ENCODE assay signal across 8 mouse cellular contexts in genomic region chr6:97006513-97007094, GRCm38 (mm10). TPM values are rescaled to one million over a fixed set of nuclear protein-coding genes. Genes with fewer than 3 reads are reported as not detected.
DNase-seq lines count a peak whose midpoint lies in the region; ATAC-seq and TF ChIP-seq lines count a peak whose summit lies in the region.
"Had no signal": no experiment of that assay in that cellular context is flagged by ENCODE, and none has a peak within 500 bp of the region (broad histone marks: within the 10 kb centered on the region; RNA-seq: fewer than 3 reads in every experiment).

No protein-coding gene starts in this region.

- H3K4me2 ChIP-seq in neural tube, embryonic 15.5 days: no peak overlapping the region
- no peak overlapping the region for H3K4me2 ChIP-seq in hindbrain, postnatal 0 days (ENCODE audit: low read depth, low read length)
- H3K4me2 ChIP-seq: heart, embryonic 15.5 days had no signal

- peaks cover 3% of the 10 kb centered on the region for H3K4me1 ChIP-seq in neural tube, embryonic 15.5 days
- H3K4me1 ChIP-seq in cortical plate, adult 2 months (ENCODE audit: control insufficient read depth, insufficient read depth, low read length): no peaks in the 10 kb centered on the region
- no peaks in the 10 kb centered on the region for H3K4me1 ChIP-seq in hindbrain, postnatal 0 days (ENCODE audit: insufficient read depth, low read length)
- no peaks in the 10 kb centered on the region for H3K4me1 ChIP-seq in limb, embryonic 10.5 days
- H3K4me1 ChIP-seq: heart, embryonic 15.5 days had no signal

- no peak for TF ChIP-seq POLR2A in cortical plate, adult 2 months (IDR thresholded peaks at IDR 0.05; ENCODE audit: extremely low read depth, insufficient read depth, low read length)

- 0 out of 2 replicates have a peak, but pooled peaks cover 3% of the 10 kb centered on the region for H3K27me3 ChIP-seq in neural tube, embryonic 15.5 days (replicated peaks)
- H3K27me3 ChIP-seq in hindbrain, postnatal 0 days (ENCODE audit: insufficient read depth, low read length): no peaks in the 10 kb centered on the region
- H3K27me3 ChIP-seq in limb, embryonic 10.5 days (ENCODE audit: low read depth, poor library complexity, severe bottlenecking): peaks cover 9% of the 10 kb centered on the region; the same call in 1 of the 2 replicates

- no peak for ATAC-seq in neural tube, embryonic 15.5 days (ENCODE audit: low FRiP score)
- no peak for ATAC-seq in hindbrain, postnatal 0 days

- DNase-seq in neural tube, embryonic 10.5 days (ENCODE audit: extremely low spot score, low spot score): peak; percentile 57
- peak; percentile 31 to 48 for DNase-seq in adrenal gland, adult 18-20 months (ENCODE audit: low spot score in 2 of 2)
- DNase-seq in hindbrain, postnatal 0 days (ENCODE audit: low spot score): peak; percentile 86
- peak; percentile 65 for DNase-seq in limb, embryonic 10.5 days (ENCODE audit: low spot score)
- peak; percentile 54 for DNase-seq in right cerebral cortex, adult 18-20 months

- no peaks in the 10 kb centered on the region for H3K36me3 ChIP-seq in neural tube, embryonic 15.5 days
- H3K36me3 ChIP-seq in hindbrain, postnatal 0 days (ENCODE audit: insufficient read depth, low read length): no peaks in the 10 kb centered on the region
- no peaks in the 10 kb centered on the region for H3K36me3 ChIP-seq in limb, embryonic 10.5 days
- H3K36me3 ChIP-seq: heart, embryonic 15.5 days had no signal

- H3K4me3 ChIP-seq in neural tube, embryonic 15.5 days (replicated peaks): no peak overlapping the region
- no peak overlapping the region for H3K4me3 ChIP-seq in cortical plate, adult 2 months (ENCODE audit: insufficient read depth, low read length)
- H3K4me3 ChIP-seq in hindbrain, postnatal 0 days (ENCODE audit: low read length): no peak overlapping the region
- H3K4me3 ChIP-seq in limb, embryonic 10.5 days: no peak overlapping the region
- H3K4me3 ChIP-seq: heart, embryonic 15.5 days had no signal

- no peaks in the 10 kb centered on the region for H3K9me3 ChIP-seq in neural tube, embryonic 15.5 days (replicated peaks)
- H3K9me3 ChIP-seq in hindbrain, postnatal 0 days (ENCODE audit: low read length): no peaks in the 10 kb centered on the region
- no peaks in the 10 kb centered on the region for H3K9me3 ChIP-seq in limb, embryonic 10.5 days (replicated peaks)
- H3K9me3 ChIP-seq: heart, embryonic 15.5 days had no signal

- no peak overlapping the region for H3K9ac ChIP-seq in neural tube, embryonic 15.5 days (replicated peaks)
- H3K9ac ChIP-seq in hindbrain, postnatal 0 days (replicated peaks; ENCODE audit: low read length): no peak overlapping the region
- H3K9ac ChIP-seq: heart, embryonic 15.5 days had no signal

- WGBS in neural tube, embryonic 15.5 days: 53% methylated on average over 8 of the region's 8 CpGs
- 44% methylated on average over 8 of the region's 8 CpGs for WGBS in hindbrain, postnatal 0 days
- WGBS in limb, embryonic 10.5 days: 51% methylated on average over 8 of the region's 8 CpGs

- no peak overlapping the region for H3K27ac ChIP-seq in neural tube, embryonic 15.5 days (replicated peaks)
- H3K27ac ChIP-seq in cortical plate, adult 2 months (ENCODE audit: insufficient read depth, low read length): no peak overlapping the region
- H3K27ac ChIP-seq in hindbrain, postnatal 0 days: no peak overlapping the region
- H3K27ac ChIP-seq in limb, embryonic 10.5 days: no peak overlapping the region
- H3K27ac ChIP-seq: heart, embryonic 15.5 days had no signal

- TF ChIP-seq CTCF in cortical plate, adult 2 months (IDR thresholded peaks at IDR 0.05; ENCODE audit: extremely low read depth, insufficient read depth, low read length): peak; percentile 91
- TF ChIP-seq CTCF in hindbrain, postnatal 0 days (IDR thresholded peaks at IDR 0.05; ENCODE audit: low read depth): peak; percentile 98

RNA-seq across cellular contexts. Expression of gene Fam19a4, which starts 53.6 kb away (rescaled TPM):
- polyA plus RNA-seq in neural tube, embryonic 15.5 days (2015; fragmentation: Nextera tagmentation; extraction: Ambion mirVana): 3.2 and 4.0 TPM in 2 replicates
- 1 to 10 TPM in 1 of 2 experiments, under 1 TPM in 1; 0.89 to 1.1 TPM for total RNA-seq in adrenal gland, adult 18-20 months (2021)
- polyA plus RNA-seq in cortical plate, adult 2 months (2012; rRNA removed): 0.42 and 0.54 TPM in 2 replicates
- 1.8 and 3.1 TPM in 2 replicates for total RNA-seq in hindbrain, postnatal 0 days (2014; rRNA removed)
- 3.0 and 3.1 TPM in 2 replicates for polyA plus RNA-seq in hindbrain, postnatal 0 days (2015; fragmentation: Nextera tagmentation; extraction: Ambion mirVana)
- polyA plus RNA-seq in limb, embryonic 10.5 days (2016; fragmentation: Nextera tagmentation; extraction: Ambion mirVana): 0.48 and 0.56 TPM in 2 replicates
